Mouse (Mus musculus) forebrain, embryonic 11.5 days (tissue): ENCODE data around the gene Trim25. TPM values are rescaled to one million over a fixed set of nuclear protein-coding genes. Genes with fewer than 3 reads are reported as not detected.

Experiments used
- ATAC-seq: fragments of 200-750 bp; cut with Nextera tagmentation; replicated peaks from 2 replicates; pipeline ENCODE4 v1.8.0; 2017; ENCODE audit warnings: moderate TSS enrichment; ENCODE audit not compliant: low FRiP score
- DNase-seq: peaks from one replicate; pipeline ENCODE4 v3.0.0-alpha.2; 2017; ENCODE audit warnings: low spot score
- H3K27ac ChIP-seq: fragments of 300-500 bp; sonication (generic); 2 replicates; pipeline ENCODE4 v1.5.1; 2014; ENCODE audit warnings: low read depth, low read length
- H3K27me3 ChIP-seq: fragments of 300-500 bp; sonication (generic); 2 replicates; pipeline ENCODE4 v1.6.1; 2014; ENCODE audit warnings: mild to moderate bottlenecking, low read length, mixed read lengths; ENCODE audit not compliant: control insufficient read depth, insufficient read depth
- H3K36me3 ChIP-seq: fragments of 300-500 bp; sonication (generic); 2 replicates; pipeline ENCODE4 v1.6.1; 2014; ENCODE audit warnings: mild to moderate bottlenecking, low read length, moderate library complexity, mixed read lengths; ENCODE audit not compliant: control insufficient read depth, insufficient read depth
- H3K4me1 ChIP-seq: fragments of 300-500 bp; sonication (generic); replicated peaks from 2 replicates; pipeline ENCODE4 v1.6.1; 2014; ENCODE audit warnings: low read length, mixed read lengths; ENCODE audit not compliant: control insufficient read depth, insufficient read depth
- H3K4me2 ChIP-seq: fragments of 300-500 bp; sonication (generic); 2 replicates; pipeline ENCODE4 v1.6.1; 2014; ENCODE audit warnings: low read depth, mild to moderate bottlenecking, low read length, moderate library complexity, mixed read lengths; ENCODE audit not compliant: severe bottlenecking
- H3K4me3 ChIP-seq: fragments of 300-500 bp; sonication (generic); 2 replicates; pipeline ENCODE4 v1.5.1; 2014; ENCODE audit warnings: low read depth, low read length
- H3K9ac ChIP-seq: fragments of 300-500 bp; sonication (generic); 2 replicates; pipeline ENCODE4 v1.6.1; 2014; ENCODE audit warnings: low read length
- H3K9me3 ChIP-seq: fragments of 300-500 bp; sonication (generic); 2 replicates; pipeline ENCODE4 v1.6.1; 2016; ENCODE audit warnings: low read length, mixed read lengths; ENCODE audit not compliant: control insufficient read depth
- WGBS: fragments of 180-500 bp; shearing (Covaris S2); extraction: QIAGEN DNeasy Blood & Tissue Kit; methylation state at CpG from one replicate; pipeline ENCODE4 v1.1.7; 2014; 5-methylcytosine and 5-hydroxymethylcytosine counted together
- polyA plus RNA-seq: library from polyadenylated mRNA; unstranded; fragments of >200 nt; fragmentation: Nextera tagmentation; extraction: Ambion mirVana; gene quantifications from 2 replicates; pipeline ENCODE4 v1.2.1, GENCODE M21; 2014

The Trim25 gene
- polyA plus RNA-seq, 1 experiment from 2014 or later = 2.1 TPM

DNA sequence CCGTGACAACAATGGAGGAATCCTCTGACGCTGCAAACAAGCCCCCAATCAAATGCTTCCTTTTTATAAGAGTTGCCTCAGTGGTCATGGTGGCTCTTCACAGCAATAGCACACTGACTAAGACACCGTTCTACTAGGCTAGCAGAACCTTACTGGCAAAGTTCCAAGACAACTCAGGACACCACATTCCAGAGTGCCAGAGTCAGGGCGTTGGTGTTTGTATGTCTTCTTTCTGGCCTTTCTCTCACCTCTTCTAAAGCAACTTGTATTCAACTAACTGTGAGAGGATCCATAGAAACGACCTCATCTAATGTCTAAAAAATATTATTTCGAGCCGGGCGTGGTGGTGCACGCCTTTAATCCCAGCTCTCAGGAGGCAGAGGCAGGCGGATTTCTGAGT lies 24.3 kb downstream of the Trim25 start:
- Histone ChIP-seq H3K9me3 (no peaks in the 10 kb centered on the region), H3K27me3 (no peaks in the 10 kb centered on the region), H3K36me3 (no peaks in the 10 kb centered on the region), H3K9ac (no peak overlapping the region), H3K4me3 (no peak overlapping the region), H3K27ac (no peak overlapping the region), H3K4me1 (no peaks in the 10 kb centered on the region), H3K4me2 (no peak overlapping the region)
- 77% methylated on average over 10 of the region's 10 CpGs for WGBS
- DNase-seq = no peak
- ATAC-seq = no peak

DNA sequence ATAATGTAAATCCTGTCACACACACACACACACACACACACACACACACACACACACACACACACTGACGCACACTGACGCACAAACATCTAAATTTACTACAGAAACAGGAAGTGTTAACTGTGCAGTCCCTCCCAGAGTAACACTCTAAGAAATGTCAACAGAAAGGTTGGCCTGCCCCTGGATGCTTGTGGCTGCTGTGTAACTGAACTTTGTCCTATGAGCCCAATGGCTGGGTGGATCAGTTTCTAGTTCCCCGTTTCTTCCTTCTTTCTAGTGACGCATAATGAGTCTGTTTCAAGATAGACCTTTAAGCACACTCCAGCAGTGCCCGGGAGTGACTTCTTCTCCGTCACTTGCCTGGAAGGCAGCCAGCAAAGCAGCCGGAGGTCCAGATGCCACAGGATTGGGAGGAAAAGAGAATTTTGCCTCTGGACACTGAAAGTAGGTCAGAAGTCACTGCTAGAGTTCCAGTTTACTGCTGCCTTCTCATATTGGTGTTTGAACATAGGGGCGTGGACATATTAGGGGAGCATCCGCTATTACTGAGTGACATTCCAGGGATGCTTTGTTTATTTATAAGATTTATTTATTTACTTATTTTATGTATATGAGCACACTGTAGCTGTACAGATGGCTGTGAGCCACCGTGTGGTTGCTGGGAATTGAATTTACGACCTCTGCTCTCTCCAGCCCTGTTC lies 25.2 kb downstream of the Trim25 start:
- no peaks in the 10 kb centered on the region for H3K4me1 ChIP-seq
- no peak overlapping the region for H3K4me2 ChIP-seq
- ATAC-seq (no peak), DNase-seq (no peak)
- WGBS = 81% methylated on average over 11 of the region's 11 CpGs
- H3K36me3 ChIP-seq = no peaks in the 10 kb centered on the region
- no peak overlapping the region for H3K27ac ChIP-seq
- H3K9me3 ChIP-seq = no peaks in the 10 kb centered on the region
- no peak overlapping the region for H3K9ac ChIP-seq
- H3K27me3 ChIP-seq = no peaks in the 10 kb centered on the region
- no peak overlapping the region for H3K4me3 ChIP-seq

DNA sequence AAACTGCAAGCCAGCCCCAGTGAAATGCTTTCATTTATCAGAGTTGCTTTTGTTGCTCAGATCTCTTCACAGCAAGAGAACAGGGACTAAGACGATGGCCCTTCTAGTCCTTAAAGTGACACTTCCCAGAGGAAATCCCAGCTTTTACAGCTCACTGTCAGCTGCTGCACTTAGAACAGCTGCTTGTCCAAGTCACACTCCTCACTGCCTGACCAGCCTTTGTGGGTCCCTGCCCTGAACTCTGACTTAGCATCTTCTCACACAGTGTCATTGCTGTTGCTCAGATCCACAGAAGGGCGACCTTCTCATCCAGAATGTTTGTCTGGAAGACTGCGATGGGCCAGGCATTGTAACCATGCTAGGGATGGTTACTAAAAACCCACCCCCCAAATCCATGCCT lies 26.4 kb downstream of the Trim25 start:
- Histone ChIP-seq H3K4me2 (no peak overlapping the region), H3K9me3 (no peaks in the 10 kb centered on the region), H3K4me3 (no peak overlapping the region), H3K4me1 (no peaks in the 10 kb centered on the region), H3K9ac (no peak overlapping the region), H3K27me3 (no peaks in the 10 kb centered on the region), H3K36me3 (no peaks in the 10 kb centered on the region), H3K27ac (no peak overlapping the region)
- DNase-seq (no peak), ATAC-seq (no peak)
- WGBS = 90% methylated on average over 3 of the region's 3 CpGs

DNA sequence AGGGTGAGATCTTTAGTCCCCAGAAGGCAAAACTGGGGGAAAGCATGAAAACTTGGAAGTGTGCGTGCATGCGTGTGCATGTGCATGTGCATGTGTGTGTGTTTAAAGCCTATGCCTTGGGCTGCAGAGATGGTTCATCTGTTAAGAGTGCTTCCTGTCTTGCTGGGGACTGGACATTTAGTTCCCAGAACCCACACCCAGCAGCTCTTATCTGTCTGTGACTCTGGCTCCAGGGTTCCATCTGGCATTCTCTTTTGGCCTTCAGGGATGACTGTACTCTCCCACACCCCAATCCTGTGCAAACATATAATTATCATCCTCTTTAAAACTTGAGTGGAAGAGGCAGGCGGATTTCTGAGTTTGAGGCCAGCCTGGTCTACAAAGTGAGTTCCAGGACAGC lies 26.9 kb downstream of the Trim25 start:
- whole genome bisulfite sequencing = 95% methylated on average over 3 of the region's 3 CpGs

DNA sequence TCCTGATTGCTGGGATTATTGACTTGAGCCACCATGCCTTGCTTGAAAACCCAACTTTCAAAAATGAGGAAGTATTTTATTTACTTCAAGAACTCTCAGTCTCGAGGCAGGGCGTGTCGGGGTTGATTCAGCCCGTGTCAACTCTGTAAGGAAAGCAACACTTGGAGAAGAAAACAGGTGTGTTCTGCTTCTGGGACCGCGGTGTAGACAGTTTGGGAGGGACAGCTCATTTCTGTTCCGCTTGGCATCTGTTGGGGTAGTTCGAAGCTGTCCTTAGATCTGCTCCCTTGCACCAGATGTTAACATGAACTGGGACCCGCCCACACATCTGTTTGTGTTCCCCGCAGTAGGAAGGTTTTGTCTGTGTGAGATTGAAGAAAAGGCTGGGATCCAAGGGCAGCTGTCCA lies 28.8 kb downstream of the Trim25 start:
- WGBS = 84% methylated on average over 10 of the region's 10 CpGs
- no peak overlapping the region for H3K4me3 ChIP-seq
- H3K27ac ChIP-seq = no peak overlapping the region
- H3K9ac ChIP-seq = no peak overlapping the region
- ATAC-seq (no peak), DNase-seq (no peak)
- no peaks in the 10 kb centered on the region for H3K4me1 ChIP-seq
- no peaks in the 10 kb centered on the region for H3K9me3 ChIP-seq
- no peaks in the 10 kb centered on the region for H3K27me3 ChIP-seq
- no peaks in the 10 kb centered on the region for H3K36me3 ChIP-seq
- H3K4me2 ChIP-seq = no peak overlapping the region

More for the DNA sequence above, 26.9 kb downstream of the Trim25 start:
- Histone ChIP-seq H3K4me1 (no peaks in the 10 kb centered on the region), H3K4me3 (no peak overlapping the region), H3K27ac (no peak overlapping the region), H3K9ac (no peak overlapping the region), H3K36me3 (no peaks in the 10 kb centered on the region), H3K27me3 (no peaks in the 10 kb centered on the region), H3K4me2 (no peak overlapping the region), H3K9me3 (no peaks in the 10 kb centered on the region)
- ATAC-seq (no peak), DNase-seq (no peak)

DNA sequence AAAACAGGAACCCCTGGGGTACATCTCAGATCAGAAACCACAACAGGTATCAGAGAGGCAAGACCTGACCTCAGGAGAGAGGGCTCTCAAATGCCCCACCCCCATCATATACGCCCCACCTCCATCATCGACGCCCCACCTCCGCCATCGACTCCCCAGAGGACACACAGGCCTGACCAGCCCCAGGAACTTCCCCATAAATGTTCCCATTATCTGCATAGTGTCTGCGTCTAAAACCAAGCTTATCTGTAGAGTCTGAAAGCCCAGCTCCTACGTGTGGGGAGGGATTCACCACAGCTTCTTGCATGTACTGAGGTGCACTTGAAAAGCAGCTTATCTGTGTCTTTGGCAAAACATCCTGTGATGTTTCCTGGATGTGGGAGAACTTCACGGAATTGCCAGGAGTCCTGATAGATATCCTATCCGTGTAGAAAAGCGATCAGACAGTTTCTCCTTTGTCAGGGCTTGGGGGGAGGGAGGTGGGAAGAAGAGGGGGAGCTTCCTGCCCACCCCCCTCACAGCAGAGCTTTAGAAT lies 29.8 kb downstream of the Trim25 start:
- Histone ChIP-seq H3K9ac (no peak overlapping the region), H3K27ac (no peak overlapping the region), H3K4me3 (no peak overlapping the region), H3K4me1 (no peaks in the 10 kb centered on the region), H3K9me3 (no peaks in the 10 kb centered on the region), H3K27me3 (no peaks in the 10 kb centered on the region), H3K4me2 (no peak overlapping the region), H3K36me3 (no peaks in the 10 kb centered on the region)
- 63% methylated on average over 10 of the region's 10 CpGs for WGBS
- ATAC-seq (no peak), DNase-seq (no peak)

DNA sequence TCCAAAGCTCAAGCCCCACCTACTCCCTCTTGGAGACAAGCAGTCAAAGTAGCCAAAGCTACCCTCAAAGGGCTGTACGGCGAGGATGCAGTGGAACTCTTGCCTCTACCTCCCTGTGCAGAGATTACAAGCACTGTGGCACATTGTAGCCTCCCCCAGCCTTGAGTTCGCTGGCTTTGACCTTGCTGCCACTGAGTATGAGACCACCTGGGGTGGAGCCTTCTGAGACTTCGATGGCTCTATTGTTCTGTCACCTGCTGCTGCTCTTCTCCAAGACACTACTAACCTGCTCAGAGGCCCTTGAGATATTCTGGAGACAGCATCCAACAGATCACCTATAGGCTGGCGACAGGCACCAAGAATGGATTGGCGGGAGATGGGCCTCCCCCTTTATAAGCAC lies 31.4 kb downstream of the Trim25 start:
- 76% methylated on average over 6 of the region's 6 CpGs for WGBS
- no peaks in the 10 kb centered on the region for H3K36me3 ChIP-seq
- H3K9ac ChIP-seq = no peak overlapping the region
- no peaks in the 10 kb centered on the region for H3K27me3 ChIP-seq
- H3K27ac ChIP-seq = no peak overlapping the region
- H3K4me1 ChIP-seq = no peaks in the 10 kb centered on the region
- no peak overlapping the region for H3K4me2 ChIP-seq
- H3K4me3 ChIP-seq = no peak overlapping the region
- no peak for ATAC-seq
- no peaks in the 10 kb centered on the region for H3K9me3 ChIP-seq
- DNase-seq = no peak

DNA sequence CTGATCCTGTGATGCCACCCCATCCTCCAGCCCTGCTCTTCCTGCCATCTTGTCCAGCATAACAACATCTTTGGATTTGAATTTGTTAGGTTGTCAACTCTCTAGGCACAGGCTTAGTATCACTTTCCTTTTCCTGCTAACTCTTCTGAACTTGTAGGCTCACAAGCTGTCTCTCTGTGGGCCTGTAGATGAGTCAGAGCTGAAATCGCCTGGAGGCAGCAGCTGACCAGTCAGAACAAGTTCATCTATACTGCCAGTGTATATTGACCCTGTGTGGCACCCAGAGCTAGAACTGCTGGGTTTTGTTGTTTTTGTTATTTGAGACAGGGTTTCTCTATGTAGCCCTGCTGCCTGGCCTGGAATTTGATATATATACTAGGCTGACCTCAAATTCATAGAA lies 32.0 kb downstream of the Trim25 start:
- no peaks in the 10 kb centered on the region for H3K9me3 ChIP-seq
- no peaks in the 10 kb centered on the region for H3K4me1 ChIP-seq
- H3K4me3 ChIP-seq = no peak overlapping the region
- no peak overlapping the region for H3K4me2 ChIP-seq
- 79% methylated on average over 1 of the region's 1 CpGs for WGBS
- no peak for ATAC-seq
- no peak overlapping the region for H3K9ac ChIP-seq
- H3K36me3 ChIP-seq = no peaks in the 10 kb centered on the region
- H3K27ac ChIP-seq = no peak overlapping the region
- no peaks in the 10 kb centered on the region for H3K27me3 ChIP-seq
- DNase-seq = no peak

DNA sequence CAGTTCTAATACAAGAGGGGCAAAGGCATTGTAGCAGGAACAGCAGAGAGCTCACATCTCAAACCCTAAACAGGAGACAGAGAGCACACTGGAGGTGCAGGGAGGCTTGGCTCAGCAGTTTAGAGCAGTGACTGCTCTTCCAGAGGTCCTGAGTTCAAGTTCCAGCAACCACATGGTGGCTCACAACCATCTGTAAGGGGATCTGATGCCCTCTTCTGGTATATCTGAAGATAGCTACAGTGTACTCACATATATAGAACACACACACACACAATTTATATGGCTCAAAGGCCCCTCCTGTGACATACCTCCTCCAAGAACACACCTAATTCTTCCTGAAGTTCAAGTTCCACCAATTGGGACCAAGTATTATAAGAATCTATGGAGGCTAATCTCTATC lies 35.4 kb downstream of the Trim25 start:
- Histone ChIP-seq H3K9me3 (no peaks in the 10 kb centered on the region), H3K27ac (no peak overlapping the region), H3K27me3 (no peaks in the 10 kb centered on the region), H3K4me1 (no peaks in the 10 kb centered on the region), H3K4me2 (no peak overlapping the region), H3K36me3 (no peaks in the 10 kb centered on the region), H3K4me3 (no peak overlapping the region), H3K9ac (no peak overlapping the region)
- no peak for DNase-seq
- no peak for ATAC-seq
